Mouse (Mus musculus) ES-Bruce4 (cell line): ENCODE measurements around the gene Ap3s2. TPM values are rescaled to one million over a fixed set of nuclear protein-coding genes. Genes with fewer than 3 reads are reported as not detected.

Source experiments
- H3K27ac ChIP-seq: 2 replicates; pipeline ENCODE4 v1.5.1; 2012; ENCODE audit warnings: low read length, inconsistent platforms; ENCODE audit not compliant: insufficient read depth
- H3K27me3 ChIP-seq: 2 replicates; pipeline ENCODE4 v1.6.1; 2012; ENCODE audit warnings: mild to moderate bottlenecking, low read length, inconsistent platforms; ENCODE audit not compliant: control insufficient read depth, poor library complexity, insufficient read depth, severe bottlenecking
- H3K36me3 ChIP-seq: 2 replicates; pipeline ENCODE4 v1.6.1; 2012; ENCODE audit warnings: inconsistent platforms, mild to moderate bottlenecking, low read length, moderate library complexity; ENCODE audit not compliant: control insufficient read depth, poor library complexity, insufficient read depth, severe bottlenecking
- H3K4me1 ChIP-seq: one replicate; pipeline ENCODE4 v1.8.1; 2011; ENCODE audit warnings: low read length; ENCODE audit not compliant: control insufficient read depth, insufficient read depth
- H3K4me3 ChIP-seq: 2 replicates; pipeline ENCODE4 v1.5.1; 2011; ENCODE audit warnings: low read depth, mild to moderate bottlenecking, low read length
- H3K9ac ChIP-seq: 2 replicates; pipeline ENCODE4 v1.6.1; 2012; ENCODE audit warnings: low read depth, mild to moderate bottlenecking, inconsistent platforms; ENCODE audit not compliant: poor library complexity, severe bottlenecking
- H3K9me3 ChIP-seq: replicated peaks from 2 replicates; pipeline ENCODE4 v1.6.1; 2012; ENCODE audit warnings: mild to moderate bottlenecking, low read length, inconsistent platforms; ENCODE audit not compliant: control insufficient read depth, poor library complexity, insufficient read depth, severe bottlenecking
- CTCF ChIP-seq: IDR thresholded peaks from one replicate; pipeline ENCODE4 v1.8.1; 2011; ENCODE audit warnings: low read depth, low read length
- EP300 ChIP-seq: IDR thresholded peaks from 2 replicates; pipeline ENCODE4 v1.6.1; 2011; ENCODE audit warnings: low read depth, low read length; ENCODE audit not compliant: insufficient read depth
- POLR2A ChIP-seq: IDR thresholded peaks from one replicate; pipeline ENCODE4 v1.8.1; 2011; ENCODE audit warnings: low read length; ENCODE audit not compliant: insufficient read depth
- polyA plus RNA-seq: library from polyadenylated mRNA; stranded (reverse); fragments of >200 nt; gene quantifications from 2 replicates; pipeline ENCODE4 v1.2.4, GENCODE M21; 2011; ENCODE audit warnings: low read depth; ENCODE audit not compliant: missing spikeins, insufficient read depth, insufficient read length

The Ap3s2 gene
- polyA plus RNA-seq, 1 experiment = 61.0 TPM

- Histone ChIP-seq H3K4me1 (peaks cover 7% of the 10 kb centered on the region), H3K4me3 (no peak overlapping the region), H3K36me3 (no peaks in the 10 kb centered on the region), H3K27me3 (no peaks in the 10 kb centered on the region), H3K9me3 (no peaks in the 10 kb centered on the region), H3K27ac (peak overlapping the region; percentile 49), H3K9ac (0 out of 2 replicates have a peak overlapping the region, but pooled peaks have one; percentile 7)
- no peak for TF ChIP-seq POLR2A
- no peak for TF ChIP-seq CTCF
- TF ChIP-seq EP300 = no peak
Observed at GRCm38 (mm10) chr7:79869072-79869719, 51.3 kb downstream of the Ap3s2 start.

GRCm38 (mm10) chr7:79868475-79868874 is 52.0 kb downstream of the Ap3s2 start:
- Histone ChIP-seq H3K9me3 (no peaks in the 10 kb centered on the region), H3K27ac (peak overlapping the region; percentile 49), H3K4me3 (no peak overlapping the region), H3K9ac (no peak overlapping the region; the same call in 1 of the 2 replicates), H3K27me3 (no peaks in the 10 kb centered on the region), H3K4me1 (peaks cover 7% of the 10 kb centered on the region), H3K36me3 (no peaks in the 10 kb centered on the region)
- TF ChIP-seq POLR2A = no peak
- TF ChIP-seq EP300 = no peak
- TF ChIP-seq CTCF = no peak

DNA sequence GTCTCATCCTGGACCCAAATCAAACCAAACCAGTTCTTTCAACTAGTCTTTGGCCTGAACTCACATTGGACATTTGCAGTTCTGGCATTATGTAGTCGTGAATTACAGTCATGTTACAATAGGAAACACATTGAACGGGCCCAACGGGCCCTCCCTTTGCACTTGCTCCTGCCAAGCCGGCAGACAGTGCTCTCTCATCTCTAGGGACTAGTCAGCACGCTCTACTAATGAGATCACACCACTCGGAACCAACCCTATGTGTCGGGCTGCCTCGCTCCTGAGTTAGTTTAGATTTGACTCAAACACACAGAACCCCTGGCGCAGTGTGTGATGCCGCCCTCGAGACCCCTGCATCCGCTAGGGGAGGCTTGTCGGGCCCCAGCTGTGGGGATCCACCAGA is 52.6 kb downstream of the Ap3s2 start:
- Histone ChIP-seq H3K27ac (no peak overlapping the region), H3K27me3 (no peaks in the 10 kb centered on the region), H3K4me3 (no peak overlapping the region), H3K4me1 (peaks cover 7% of the 10 kb centered on the region), H3K9ac (no peak overlapping the region; the same call in 1 of the 2 replicates), H3K36me3 (no peaks in the 10 kb centered on the region), H3K9me3 (no peaks in the 10 kb centered on the region)
- TF ChIP-seq CTCF (no peak), EP300 (no peak), POLR2A (no peak)

DNA sequence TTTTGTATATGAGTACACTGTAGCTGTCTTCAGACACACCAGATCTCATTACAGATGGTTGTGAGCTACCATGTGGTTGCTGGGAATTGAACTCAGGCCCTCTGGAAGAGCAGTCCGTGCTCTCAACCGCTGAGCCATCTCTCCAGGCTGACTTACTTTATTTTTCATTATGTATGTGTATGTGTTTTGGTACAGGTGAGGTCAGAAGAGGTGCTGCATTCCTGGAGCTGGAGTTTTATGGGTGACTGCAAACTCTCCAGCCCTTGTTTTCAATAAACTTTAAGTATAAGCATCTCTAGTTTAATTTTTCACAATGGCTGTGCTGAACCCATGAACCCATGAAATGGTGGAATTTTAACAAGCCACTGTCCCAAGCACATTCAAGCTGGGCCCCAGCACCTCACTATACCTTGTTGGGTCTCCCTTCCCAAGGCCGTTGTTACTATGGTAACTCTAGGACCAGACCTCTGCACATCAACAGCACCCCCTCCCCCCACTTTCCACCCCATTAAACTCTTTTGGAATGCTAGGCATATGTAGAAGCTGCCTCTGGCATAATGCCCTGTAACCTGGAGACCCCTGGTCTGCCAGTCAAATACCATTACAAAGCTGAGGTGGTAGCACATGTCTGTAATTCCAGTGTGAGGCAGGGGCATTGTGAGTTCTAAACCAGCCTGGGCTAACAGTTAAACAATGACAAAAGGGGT is 54.0 kb downstream of the Ap3s2 start:
- no peak overlapping the region for H3K9ac ChIP-seq
- no peaks in the 10 kb centered on the region for H3K9me3 ChIP-seq
- H3K4me1 ChIP-seq = peaks cover 13% of the 10 kb centered on the region
- no peaks in the 10 kb centered on the region for H3K27me3 ChIP-seq
- H3K27ac ChIP-seq = no peak overlapping the region
- TF ChIP-seq CTCF (no peak), POLR2A (no peak), EP300 (no peak)
- no peaks in the 10 kb centered on the region for H3K36me3 ChIP-seq
- H3K4me3 ChIP-seq = no peak overlapping the region

DNA sequence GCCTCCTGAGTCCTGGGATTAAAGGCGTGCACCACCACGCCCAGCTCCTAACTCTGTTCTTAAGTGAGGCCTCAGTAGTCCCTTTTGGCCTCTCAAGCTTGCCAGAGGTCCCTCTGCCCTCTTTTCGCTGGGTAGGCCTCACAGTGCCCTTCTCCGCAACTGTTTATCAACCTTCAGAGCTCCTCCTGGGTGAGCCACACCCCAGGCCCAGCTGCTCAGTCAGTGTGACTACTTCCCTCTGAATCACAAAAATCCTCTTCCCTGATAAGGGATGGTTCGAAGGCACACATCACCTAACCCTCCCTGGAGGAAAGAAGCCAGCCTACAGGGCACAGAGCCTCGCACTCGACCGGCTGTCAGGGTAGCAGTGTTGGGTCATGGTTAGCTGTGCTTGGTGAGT is 58.7 kb downstream of the Ap3s2 start:
- H3K27me3 ChIP-seq = no peaks in the 10 kb centered on the region
- TF ChIP-seq EP300 = no peak
- TF ChIP-seq CTCF = no peak
- TF ChIP-seq POLR2A = no peak
- H3K4me3 ChIP-seq = no peak overlapping the region
- no peak overlapping the region for H3K9ac ChIP-seq
- no peaks in the 10 kb centered on the region for H3K9me3 ChIP-seq
- H3K36me3 ChIP-seq = no peaks in the 10 kb centered on the region
- H3K27ac ChIP-seq = no peak overlapping the region
- peaks cover 10% of the 10 kb centered on the region for H3K4me1 ChIP-seq

DNA sequence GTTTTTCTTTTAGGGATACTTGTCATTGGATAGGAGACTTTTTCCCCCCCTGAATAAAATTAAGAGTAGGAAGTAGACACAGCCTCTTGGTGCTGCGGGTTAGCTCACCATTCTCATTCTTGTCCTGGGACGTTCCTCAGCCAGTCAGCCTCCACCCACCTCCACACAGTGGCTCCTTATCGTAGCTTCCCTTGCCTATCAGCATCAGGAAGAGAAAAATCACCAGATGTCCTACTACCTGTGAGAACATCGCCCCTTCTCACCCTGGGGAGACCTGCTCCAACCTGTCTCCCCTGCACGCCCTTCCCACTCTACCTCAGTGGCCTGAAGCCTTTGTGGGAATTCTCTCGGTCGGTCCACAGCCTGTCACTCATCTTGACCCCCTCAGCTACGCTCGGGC is 59.6 kb downstream of the Ap3s2 start, which contains the start of gene Anpep:
TSS of gene Anpep (minus strand) at position 249 of the 400 bp plus-strand sequence.
- TF ChIP-seq CTCF (no peak), POLR2A (no peak), EP300 (no peak)
- no peak within 1 kb of the TSS for H3K4me3 ChIP-seq
- H3K36me3 ChIP-seq = no peaks in the 10 kb centered on the region
- H3K27ac ChIP-seq = no peak within 1 kb of the TSS
- no peaks in the 10 kb centered on the region for H3K9me3 ChIP-seq
- H3K9ac ChIP-seq = no peak within 1 kb of the TSS
- H3K4me1 ChIP-seq = peaks cover 10% of the 10 kb centered on the region
- H3K27me3 ChIP-seq = no peaks in the 10 kb centered on the region
